Mouse (Mus musculus) stomach, postnatal 0 days (tissue): Measurements from ENCODE around the gene Il23r.

Experiments used
- CTCF ChIP-seq: IDR thresholded peaks from 2 replicates; pipeline ENCODE4 v1.5.1; 2016; ENCODE audit warnings: antibody characterized with exemption, low read depth, mild to moderate bottlenecking, moderate library complexity
- EP300 ChIP-seq: optimal IDR thresholded peaks from 2 replicates; pipeline ENCODE3; 2016; ENCODE audit warnings: antibody characterized with exemption

DNA sequence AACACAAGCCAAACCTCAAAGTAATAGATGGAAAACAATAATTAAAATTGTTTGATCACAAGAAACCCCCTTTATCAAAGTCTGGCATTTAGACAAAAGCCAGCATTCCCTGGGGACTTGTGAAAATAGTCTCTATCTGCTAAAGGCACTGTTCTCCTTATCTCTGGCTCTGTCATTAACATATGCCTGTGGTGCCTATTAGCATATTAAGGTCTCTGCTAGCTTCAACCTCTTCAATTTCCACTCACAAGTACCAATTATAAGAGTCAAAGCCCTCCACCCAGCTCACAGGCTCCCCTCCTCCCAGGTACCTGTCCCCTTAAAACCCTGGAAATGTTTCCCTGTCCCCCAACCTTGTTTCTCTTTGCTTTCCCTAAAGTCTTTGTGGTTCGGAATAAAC is 20.4 kb downstream of the Il23r start:
- TF ChIP-seq CTCF, result no peak
- no peak for TF ChIP-seq EP300
